In genomic region chr3:107515989-107516388, GRCm38 (mm10) we compare ENCODE assay signal across 23 mouse cellular contexts. TPM values are rescaled to one million over a fixed set of nuclear protein-coding genes. Genes with fewer than 3 reads are reported as not detected.
DNase-seq lines count a peak whose midpoint lies in the region; ATAC-seq and TF ChIP-seq lines count a peak whose summit lies in the region.
"Had no signal": no experiment of that assay in that cellular context is flagged by ENCODE, and none has a peak within 500 bp of the region (broad histone marks: within the 10 kb centered on the region; RNA-seq: fewer than 3 reads in every experiment).

No protein-coding gene starts in this region.

- no peak overlapping the region for H3K9ac ChIP-seq in midbrain, embryonic 16.5 days (ENCODE audit: low read depth, low read length)
- H3K9ac ChIP-seq: embryonic facial prominence, embryonic 15.5 days; liver, embryonic 12.5 days had no signal

- H3K4me2 ChIP-seq in midbrain, embryonic 16.5 days (ENCODE audit: low read length): peak overlapping the region; percentile 86
- H3K4me2 ChIP-seq: liver, embryonic 12.5 days had no signal

- peak; percentile 43 for DNase-seq in cerebellum, adult 2 months
- DNase-seq in cerebellum, postnatal 4 days (ENCODE audit: low spot score in 2 of 2): no peak
- no peak for DNase-seq in layer of hippocampus, adult 2 months (ENCODE audit: low spot score in 2 of 2)
- no peak for DNase-seq in layer of hippocampus, adult 9-11 months
- DNase-seq in NIH3T3 (ENCODE audit: low read depth) (peak; percentile 40), MN1 (ENCODE audit: low spot score) (no peak)
- DNase-seq in spleen, adult 12 weeks (ENCODE audit: low spot score): no peak
- DNase-seq: cerebellum, adult 18-20 months; gastrocnemius, postnatal 25 days; heart, postnatal 36 days; kidney, adult 11 months; kidney, postnatal 10 days; right cerebral cortex, postnatal 4 days had no signal

- H3K36me3 ChIP-seq in midbrain, embryonic 16.5 days (ENCODE audit: control insufficient read depth, insufficient read depth, low read length): no peaks in the 10 kb centered on the region
- H3K36me3 ChIP-seq: embryonic facial prominence, embryonic 15.5 days; liver, embryonic 12.5 days had no signal

- no peaks in the 10 kb centered on the region for H3K27me3 ChIP-seq in cerebellum, adult 2 months (ENCODE audit: control insufficient read depth, insufficient read depth, low read length)
- no peaks in the 10 kb centered on the region for H3K27me3 ChIP-seq in midbrain, embryonic 16.5 days (ENCODE audit: control insufficient read depth, insufficient read depth, low read depth, low read length)

- ATAC-seq in midbrain, embryonic 16.5 days: no peak
- ATAC-seq: liver, embryonic 12.5 days had no signal

- TF ChIP-seq POLR2A in cerebellum, adult 2 months (IDR thresholded peaks at IDR 0.05; ENCODE audit: borderline replicate concordance, insufficient read depth, low read length): no peak

- peak overlapping the region; percentile 78 for H3K4me3 ChIP-seq in cerebellum, adult 2 months (replicated peaks; ENCODE audit: insufficient read depth, low read depth, low read length)
- H3K4me3 ChIP-seq in layer of hippocampus, adult 2 months: peak overlapping the region; percentile 77
- H3K4me3 ChIP-seq in midbrain, embryonic 16.5 days (ENCODE audit: low read depth, low read length): no peak overlapping the region
- H3K4me3 ChIP-seq: liver, embryonic 12.5 days; myocyte had no signal

- no peaks in the 10 kb centered on the region for H3K9me3 ChIP-seq in midbrain, embryonic 16.5 days (replicated peaks; ENCODE audit: control insufficient read depth, low read length, poor library complexity, severe bottlenecking)
- H3K9me3 ChIP-seq: embryonic facial prominence, embryonic 15.5 days; liver, embryonic 12.5 days had no signal

- WGBS in cerebellum, adult 2 months: 22% methylated on average over 4 of the region's 4 CpGs
- 73% methylated on average over 4 of the region's 4 CpGs for WGBS in midbrain, embryonic 16.5 days

- H3K4me1 ChIP-seq in cerebellum, adult 2 months (ENCODE audit: control insufficient read depth, insufficient read depth, low read length): peaks cover 18% of the 10 kb centered on the region
- peaks cover 16% of the 10 kb centered on the region for H3K4me1 ChIP-seq in midbrain, embryonic 16.5 days (ENCODE audit: control insufficient read depth, insufficient read depth, low read length)
- H3K4me1 ChIP-seq: liver, embryonic 12.5 days had no signal

- no peak for TF ChIP-seq CTCF in cerebellum, adult 2 months (IDR thresholded peaks at IDR 0.05; ENCODE audit: borderline replicate concordance, insufficient read depth, low read depth, low read length)
- no peak for TF ChIP-seq CTCF in layer of hippocampus, adult 2 months (conservative IDR thresholded peaks at IDR 0.05)

- H3K27ac ChIP-seq in cerebellum, adult 2 months (ENCODE audit: insufficient read depth, low read length): no peak overlapping the region
- H3K27ac ChIP-seq in layer of hippocampus, adult 2 months: peak overlapping the region; percentile 95; the same call in 1 of the 2 replicates
- no peak overlapping the region for H3K27ac ChIP-seq in midbrain, embryonic 16.5 days (ENCODE audit: low read length)
- H3K27ac ChIP-seq: embryonic facial prominence, embryonic 15.5 days; liver, embryonic 12.5 days had no signal

RNA-seq across cellular contexts. Expression of gene Slc6a17, which starts 1.8 kb away (rescaled TPM):
- polyA plus RNA-seq in cerebellum, adult 2 months (2012; rRNA removed): 158 and 176 TPM in 2 replicates
- total RNA-seq in layer of hippocampus, adult 2 months (2021): 100 to 1,000 TPM; 276 to 290 TPM
- 17.5 and 23.3 TPM in 2 replicates for polyA plus RNA-seq in midbrain, embryonic 16.5 days (2015; fragmentation: Nextera tagmentation; extraction: Ambion mirVana)
- total RNA-seq: megakaryocyte, adult 5-6 weeks had no signal

RNA-seq across cellular contexts. Expression of gene Ubl4b, which starts 38.9 kb away (rescaled TPM):
- not detected in 2 replicates for polyA plus RNA-seq in cerebellum, adult 2 months (2012; rRNA removed)
- total RNA-seq in layer of hippocampus, adult 2 months (2021): not detected
- polyA plus RNA-seq in midbrain, embryonic 16.5 days (2015; fragmentation: Nextera tagmentation; extraction: Ambion mirVana): not detected in 2 replicates
- total RNA-seq: adrenal gland, adult 18-20 months; gastrocnemius, postnatal 25 days; heart, postnatal 36 days; layer of hippocampus, postnatal 10 days; left cerebral cortex, postnatal 36 days; megakaryocyte, adult 5-6 weeks had no signal
- polyA plus RNA-seq: embryonic facial prominence, embryonic 15.5 days; heart, embryonic 11.5 days; liver, embryonic 12.5 days; lung, embryonic 16.5 days; myocyte had no signal

RNA-seq across cellular contexts. Expression of gene Kcnc4, which starts 56.6 kb away (rescaled TPM):
- polyA plus RNA-seq in cerebellum, adult 2 months (2012; rRNA removed): 59.7 and 62.3 TPM in 2 replicates
- 10 to 100 TPM; 59.1 to 62.3 TPM for total RNA-seq in layer of hippocampus, adult 2 months (2021)
- polyA plus RNA-seq in midbrain, embryonic 16.5 days (2015; fragmentation: Nextera tagmentation; extraction: Ambion mirVana): 5.8 and 8.8 TPM in 2 replicates
- total RNA-seq: megakaryocyte, adult 5-6 weeks had no signal
- polyA plus RNA-seq: liver, embryonic 12.5 days; myocyte had no signal

Comparison
In these comparisons a context has a peak if more than half of its experiments do, and no peak if none do; other contexts are left out.
1. DNase-seq: peak in cerebellum, adult 2 months (2 of 2) and NIH3T3 (single experiment); none in cerebellum, postnatal 4 days (0 of 2), layer of hippocampus, adult 2 months (0 of 2), layer of hippocampus, adult 9-11 months (single experiment), MN1 (single experiment) and spleen, adult 12 weeks (single experiment).